Comparison of ENCODE assay signal across 7 mouse cellular contexts in genomic region chr16:11034193-11034803, GRCm38 (mm10). TPM values are rescaled to one million over a fixed set of nuclear protein-coding genes. Genes with fewer than 3 reads are reported as not detected.
DNase-seq lines count a peak whose midpoint lies in the region; ATAC-seq and TF ChIP-seq lines count a peak whose summit lies in the region.

No protein-coding gene starts in this region.

- peak; percentile 100 for TF ChIP-seq CTCF in small intestine, adult 2 months (IDR thresholded peaks at IDR 0.05; ENCODE audit: extremely low read depth, insufficient read length, insufficient replicate concordance, low read depth, low read length)

- peak; percentile 97 for ATAC-seq in inflammation-experienced regulatory T-cells, adult 6 months

- no peak for TF ChIP-seq POLR2A in small intestine, adult 2 months (IDR thresholded peaks at IDR 0.05; ENCODE audit: low read depth, low read length)

- H3K4me3 ChIP-seq in small intestine, adult 2 months (ENCODE audit: low read depth, low read length), result no peak overlapping the region

- H3K27ac ChIP-seq in small intestine, adult 2 months (ENCODE audit: insufficient read depth, low read depth, low read length), result no peak overlapping the region

- 2% methylated on average over 4 of the region's 4 CpGs for WGBS in small intestine, adult 2 months

- H3K27me3 ChIP-seq in small intestine, adult 2 months (ENCODE audit: control insufficient read depth, insufficient read depth, low read length), result no peaks in the 10 kb centered on the region

- no peaks in the 10 kb centered on the region for H3K4me1 ChIP-seq in small intestine, adult 2 months (ENCODE audit: control insufficient read depth, insufficient read depth, insufficient read length, low read length)

- H3K36me3 ChIP-seq in small intestine, adult 2 months (ENCODE audit: control insufficient read depth, insufficient read depth, low read length), result no peaks in the 10 kb centered on the region

- DNase-seq in T-cell, adult 2 months (ENCODE audit: low spot score), result peak; percentile 79
- DNase-seq in cerebellum, adult 9-10 months, result peak; percentile 77
- peak; percentile 59 to 80 for DNase-seq in frontal cortex, postnatal 10 days (ENCODE audit: low spot score in 2 of 2)
- peak; percentile 56 to 73 for DNase-seq in left cerebral cortex, adult 8-10 months (ENCODE audit: low spot score in 2 of 2)
- DNase-seq in mesoderm, embryonic 11.5 days (ENCODE audit: low read depth, low spot score), result peak; percentile 84

RNA-seq across cellular contexts. Expression of gene Snn, which starts 26.4 kb away (rescaled TPM):
- polyA plus RNA-seq in inflammation-experienced regulatory T-cells, adult 6 months (2017; shearing (Covaris generic)), result 1 to 10 TPM in 2 of 3 experiments, under 1 TPM in 1; 0.84 to 1.3 (median 1.1) TPM
- 100 to 1,000 TPM; 174 to 204 (median 186) TPM for total RNA-seq in left cerebral cortex, adult 8-10 months (2022)
- polyA plus RNA-seq in small intestine, adult 2 months (2012; rRNA removed), result 3.4 and 4.3 TPM in 2 replicates

RNA-seq across cellular contexts. Expression of gene Litaf, which starts 31.7 kb away (rescaled TPM):
- 10 to 100 TPM; 29.9 to 99.4 (median 39.3) TPM for polyA plus RNA-seq in inflammation-experienced regulatory T-cells, adult 6 months (2017; shearing (Covaris generic))
- total RNA-seq in left cerebral cortex, adult 8-10 months (2022), result 10 to 100 TPM; 18.7 to 24.5 (median 21.6) TPM
- polyA plus RNA-seq in small intestine, adult 2 months (2012; rRNA removed), result 245 and 497 TPM in 2 replicates
